Mouse (Mus musculus) heart, adult 2 months (tissue): ENCODE measurements around the gene Med7.

Experiments
- CTCF ChIP-seq: fragments of 200-600 bp; IDR thresholded peaks from 2 replicates; pipeline ENCODE4 v1.8.1; 2022; ENCODE audit warnings: antibody characterized with exemption, mild to moderate bottlenecking, moderate library complexity
- EP300 ChIP-seq: fragments of 200-500 bp; IDR thresholded peaks from 2 replicates; pipeline ENCODE4 v1.6.1; 2011; ENCODE audit warnings: low read depth, low read length, control low read depth; ENCODE audit not compliant: insufficient read depth
- POLR2A ChIP-seq: fragments of 200-500 bp; IDR thresholded peaks from 2 replicates; pipeline ENCODE4 v1.6.1; 2011; ENCODE audit warnings: mild to moderate bottlenecking, low read depth, low read length, control low read depth; ENCODE audit not compliant: insufficient read depth

GRCm38 (mm10) chr11:46435363-46435762 is 1.4 kb upstream of the Med7 start:
- TF ChIP-seq POLR2A, result no peak
- no peak for TF ChIP-seq CTCF
- no peak for TF ChIP-seq EP300
